Mouse (Mus musculus): ENCODE measurements around the gene Ccdc155.
"Not testable (repeated sequence)": the region's sequence is repeated elsewhere in the genome, so short reads cannot be mapped to it uniquely, and the experiment has no call there.

Gene Ccdc155

GRCm38 (mm10) chr7:45163735-45164490 lies 40.8 kb downstream of the Ccdc155 start, which contains the start of gene Slc17a7:
Gene Slc17a7, plus strand, starts transcription at chr7:45163949.
- in situ Hi-C loops (cut with MboI, MseI) = no loop called here

GRCm38 (mm10) chr7:45162996-45163615 lies 41.6 kb downstream of the Ccdc155 start:
- in situ Hi-C loops (cut with MboI, MseI) = no loop called here

- in situ Hi-C loops (cut with MboI, MseI) = no loop called here
These were observed 42.1 kb downstream of the Ccdc155 start for GRCm38 (mm10) chr7:45162551-45162950.

- in situ Hi-C loops (cut with MboI, MseI) = no loop called here
These were observed 42.8 kb downstream of the Ccdc155 start for GRCm38 (mm10) chr7:45161612-45162473.

- in situ Hi-C loops (cut with MboI, MseI) = no loop called here
These were observed 43.8 kb downstream of the Ccdc155 start for GRCm38 (mm10) chr7:45160866-45161265.

- in situ Hi-C loops (cut with MboI, MseI) = no loop called here
These were observed 44.3 kb downstream of the Ccdc155 start for GRCm38 (mm10) chr7:45160316-45160800.

- in situ Hi-C loops (cut with MboI, MseI) = no loop called here
These were observed 45.7 kb downstream of the Ccdc155 start for GRCm38 (mm10) chr7:45158991-45159390.

- in situ Hi-C loops (cut with MboI, MseI) = no loop called here
These were observed 47.2 kb downstream of the Ccdc155 start for GRCm38 (mm10) chr7:45157459-45157858.

GRCm38 (mm10) chr7:45156206-45156605 lies 48.5 kb downstream of the Ccdc155 start:
- in situ Hi-C loops (cut with MboI, MseI) = no loop called here

GRCm38 (mm10) chr7:45155590-45155989 lies 49.1 kb downstream of the Ccdc155 start:
- in situ Hi-C loops (cut with MboI, MseI) = no loop called here

- in situ Hi-C loops (cut with MboI, MseI) = no loop called here
These were observed 49.6 kb downstream of the Ccdc155 start for GRCm38 (mm10) chr7:45154993-45155514.

GRCm38 (mm10) chr7:45154096-45154992 lies 50.3 kb downstream of the Ccdc155 start, which contains the start of the genes Pih1d1 and Aldh16a1:
Gene Pih1d1, plus strand, starts transcription at chr7:45154303.
Gene Aldh16a1, minus strand, starts transcription at chr7:45154584.
- in situ Hi-C loops (cut with MboI, MseI) = no loop called here

- in situ Hi-C loops (cut with MboI, MseI) = no loop called here
These were observed 51.1 kb downstream of the Ccdc155 start for GRCm38 (mm10) chr7:45153586-45153985.

GRCm38 (mm10) chr7:45153052-45153451 lies 51.6 kb downstream of the Ccdc155 start:
- in situ Hi-C loops (cut with MboI, MseI) = not testable (repeated sequence)

GRCm38 (mm10) chr7:45151303-45151702 lies 53.4 kb downstream of the Ccdc155 start:
- in situ Hi-C loops (cut with MboI, MseI) = no loop called here

- in situ Hi-C loops (cut with MboI, MseI) = no loop called here
These were observed 54.4 kb downstream of the Ccdc155 start for GRCm38 (mm10) chr7:45150321-45150720.

- in situ Hi-C loops (cut with MboI, MseI) = no loop called here
These were observed 55.1 kb downstream of the Ccdc155 start for GRCm38 (mm10) chr7:45149545-45149944.

- in situ Hi-C loops (cut with MboI, MseI) = no loop called here
These were observed 56.1 kb downstream of the Ccdc155 start for GRCm38 (mm10) chr7:45148534-45149098.

- in situ Hi-C loops (cut with MboI, MseI) = no loop called here
These were observed 56.8 kb downstream of the Ccdc155 start for GRCm38 (mm10) chr7:45147899-45148298.

GRCm38 (mm10) chr7:45147267-45147666 lies 57.4 kb downstream of the Ccdc155 start:
- in situ Hi-C loops (cut with MboI, MseI) = no loop called here
